Mouse (Mus musculus) kidney, embryonic 16.5 days (tissue): ENCODE data around the gene Syt6. TPM values are rescaled to one million over a fixed set of nuclear protein-coding genes. Genes with fewer than 3 reads are reported as not detected.

ENCODE experiments used
- ATAC-seq: fragments of 200-750 bp; cut with Nextera tagmentation; 2 replicates; pipeline ENCODE4 v1.8.0; 2017; ENCODE audit warnings: moderate TSS enrichment; ENCODE audit not compliant: low FRiP score, low TSS enrichment
- H3K27ac ChIP-seq: fragments of 300-500 bp; sonication (generic); 2 replicates; pipeline ENCODE4 v1.5.1; 2014; ENCODE audit warnings: low read length
- H3K27me3 ChIP-seq: fragments of 300-500 bp; sonication (generic); 2 replicates; pipeline ENCODE4 v1.6.1; 2014; ENCODE audit warnings: low read length, control low read depth, mixed read lengths; ENCODE audit not compliant: insufficient read depth
- H3K36me3 ChIP-seq: fragments of 300-500 bp; sonication (generic); 2 replicates; pipeline ENCODE4 v1.6.1; 2014; ENCODE audit warnings: low read length, control low read depth, mixed read lengths; ENCODE audit not compliant: insufficient read depth
- H3K4me1 ChIP-seq: fragments of 300-500 bp; sonication (generic); 2 replicates; pipeline ENCODE4 v1.6.1; 2014; ENCODE audit warnings: low read length, control low read depth, mixed read lengths; ENCODE audit not compliant: insufficient read depth
- H3K4me2 ChIP-seq: fragments of 300-500 bp; sonication (generic); replicated peaks from 2 replicates; pipeline ENCODE4 v1.6.1; 2014; ENCODE audit warnings: low read depth, low read length
- H3K4me3 ChIP-seq: fragments of 300-500 bp; sonication (generic); 2 replicates; pipeline ENCODE4 v1.5.1; 2014; ENCODE audit warnings: mild to moderate bottlenecking, low read length
- H3K9ac ChIP-seq: fragments of 300-500 bp; sonication (generic); replicated peaks from 2 replicates; pipeline ENCODE4 v1.6.1; 2014; ENCODE audit warnings: low read length
- H3K9me3 ChIP-seq: fragments of 300-500 bp; sonication (generic); 2 replicates; pipeline ENCODE4 v1.6.1; 2016; ENCODE audit warnings: low read length, control low read depth
- WGBS: fragments of 180-500 bp; shearing (Covaris S2); extraction: QIAGEN DNeasy Blood & Tissue Kit; methylation state at CpG from one replicate; pipeline ENCODE4 v1.1.7; 2014; 5-methylcytosine and 5-hydroxymethylcytosine counted together
- polyA plus RNA-seq: library from polyadenylated mRNA; unstranded; fragments of >200 nt; fragmentation: Nextera tagmentation; extraction: Ambion mirVana; gene quantifications from 2 replicates; pipeline ENCODE4 v1.2.1, GENCODE M21; 2015

Syt6 gene
- polyA plus RNA-seq = 0.10 and 0.17 TPM in 2 replicates

GRCm38 (mm10) chr3:103575156-103575892, at the start of gene Syt6:
Gene Syt6 (plus strand): TSS chr3:103575231.
- Histone ChIP-seq H3K27ac (no peak within 1 kb of the TSS), H3K4me1 (peaks cover 16% of the 10 kb centered on the region), H3K9me3 (no peaks in the 10 kb centered on the region), H3K9ac (peak within 1 kb of the TSS; percentile 42), H3K27me3 (peaks cover 68% of the 10 kb centered on the region), H3K36me3 (no peaks in the 10 kb centered on the region), H3K4me2 (peak within 1 kb of the TSS; percentile 85), H3K4me3 (peak within 1 kb of the TSS; percentile 53)
- WGBS = under 1% methylated on average over 40 of the region's 44 CpGs
- no peak; the same call in 1 of the 2 replicates for ATAC-seq

- 77% methylated on average over 4 of the region's 4 CpGs for WGBS
- H3K36me3 ChIP-seq = no peaks in the 10 kb centered on the region
- H3K4me2 ChIP-seq = no peak overlapping the region
- H3K27me3 ChIP-seq = no peaks in the 10 kb centered on the region
- H3K4me3 ChIP-seq = no peak overlapping the region
- H3K27ac ChIP-seq = no peak overlapping the region
- no peak for ATAC-seq
- H3K4me1 ChIP-seq = no peaks in the 10 kb centered on the region
- no peak overlapping the region for H3K9ac ChIP-seq
- H3K9me3 ChIP-seq = no peaks in the 10 kb centered on the region
Observed at GRCm38 (mm10) chr3:103526201-103526704, 48.8 kb upstream of the Syt6 start.

GRCm38 (mm10) chr3:103526864-103527263, 48.2 kb upstream of the Syt6 start:
- H3K36me3 ChIP-seq = no peaks in the 10 kb centered on the region
- H3K4me1 ChIP-seq = no peaks in the 10 kb centered on the region
- H3K9ac ChIP-seq = no peak overlapping the region
- no peak overlapping the region for H3K4me2 ChIP-seq
- 24% methylated on average over 2 of the region's 2 CpGs for WGBS
- no peak overlapping the region for H3K27ac ChIP-seq
- H3K27me3 ChIP-seq = no peaks in the 10 kb centered on the region
- no peak for ATAC-seq
- no peak overlapping the region for H3K4me3 ChIP-seq
- no peaks in the 10 kb centered on the region for H3K9me3 ChIP-seq

- Histone ChIP-seq H3K4me2 (no peak overlapping the region), H3K4me3 (no peak overlapping the region)
- 89% methylated on average over 9 of the region's 9 CpGs for WGBS
Observed at GRCm38 (mm10) chr3:103534036-103534435, 41.0 kb upstream of the Syt6 start.

GRCm38 (mm10) chr3:103535207-103535606, 39.8 kb upstream of the Syt6 start:
- no peak overlapping the region for H3K27ac ChIP-seq
- no peaks in the 10 kb centered on the region for H3K27me3 ChIP-seq
- no peaks in the 10 kb centered on the region for H3K4me1 ChIP-seq
- H3K36me3 ChIP-seq = no peaks in the 10 kb centered on the region
- no peaks in the 10 kb centered on the region for H3K9me3 ChIP-seq
- no peak overlapping the region for H3K4me2 ChIP-seq
- WGBS = 56% methylated on average over 5 of the region's 5 CpGs
- no peak for ATAC-seq
- H3K9ac ChIP-seq = no peak overlapping the region
- no peak overlapping the region for H3K4me3 ChIP-seq

More at GRCm38 (mm10) chr3:103534036-103534435, 41.0 kb upstream of the Syt6 start:
- Histone ChIP-seq H3K36me3 (no peaks in the 10 kb centered on the region), H3K9ac (no peak overlapping the region), H3K4me1 (no peaks in the 10 kb centered on the region), H3K9me3 (no peaks in the 10 kb centered on the region), H3K27me3 (no peaks in the 10 kb centered on the region), H3K27ac (no peak overlapping the region)
- no peak for ATAC-seq

GRCm38 (mm10) chr3:103539148-103539547, 35.9 kb upstream of the Syt6 start:
- no peak overlapping the region for H3K4me2 ChIP-seq
- no peak overlapping the region for H3K27ac ChIP-seq
- no peaks in the 10 kb centered on the region for H3K4me1 ChIP-seq
- no peaks in the 10 kb centered on the region for H3K9me3 ChIP-seq
- no peaks in the 10 kb centered on the region for H3K27me3 ChIP-seq
- no peak overlapping the region for H3K9ac ChIP-seq
- 34% methylated on average over 7 of the region's 7 CpGs for WGBS
- no peaks in the 10 kb centered on the region for H3K36me3 ChIP-seq
- H3K4me3 ChIP-seq = no peak overlapping the region
- no peak for ATAC-seq

- Histone ChIP-seq H3K27ac (no peak overlapping the region), H3K4me1 (no peaks in the 10 kb centered on the region), H3K9ac (no peak overlapping the region), H3K36me3 (no peaks in the 10 kb centered on the region), H3K27me3 (no peaks in the 10 kb centered on the region), H3K4me2 (no peak overlapping the region), H3K4me3 (no peak overlapping the region), H3K9me3 (no peaks in the 10 kb centered on the region)
- WGBS = 57% methylated on average over 2 of the region's 2 CpGs
- no peak for ATAC-seq
Observed at GRCm38 (mm10) chr3:103546166-103546565, 28.9 kb upstream of the Syt6 start.

- Histone ChIP-seq H3K27ac (no peak overlapping the region), H3K36me3 (no peaks in the 10 kb centered on the region), H3K4me1 (no peaks in the 10 kb centered on the region), H3K9ac (no peak overlapping the region), H3K4me3 (no peak overlapping the region), H3K9me3 (no peaks in the 10 kb centered on the region), H3K4me2 (no peak overlapping the region), H3K27me3 (no peaks in the 10 kb centered on the region)
- ATAC-seq = no peak
- WGBS = 80% methylated on average over 3 of the region's 3 CpGs
Observed at GRCm38 (mm10) chr3:103546626-103547025, 28.4 kb upstream of the Syt6 start.

- WGBS = 53% methylated on average over 5 of the region's 5 CpGs
- H3K27ac ChIP-seq = no peak overlapping the region
- H3K27me3 ChIP-seq = no peaks in the 10 kb centered on the region
- H3K4me3 ChIP-seq = no peak overlapping the region
- no peaks in the 10 kb centered on the region for H3K9me3 ChIP-seq
- no peak overlapping the region for H3K9ac ChIP-seq
- H3K4me1 ChIP-seq = no peaks in the 10 kb centered on the region
- no peaks in the 10 kb centered on the region for H3K36me3 ChIP-seq
- no peak for ATAC-seq
- H3K4me2 ChIP-seq = no peak overlapping the region
Observed at GRCm38 (mm10) chr3:103550236-103550635, 24.8 kb upstream of the Syt6 start.

GRCm38 (mm10) chr3:103567226-103567625, 7.8 kb upstream of the Syt6 start:
- 74% methylated on average over 3 of the region's 3 CpGs for WGBS
- Histone ChIP-seq H3K9me3 (no peaks in the 10 kb centered on the region), H3K4me1 (no peaks in the 10 kb centered on the region), H3K27me3 (peaks cover 11% of the 10 kb centered on the region), H3K27ac (no peak overlapping the region), H3K4me3 (no peak overlapping the region), H3K9ac (no peak overlapping the region), H3K36me3 (no peaks in the 10 kb centered on the region), H3K4me2 (no peak overlapping the region)
- ATAC-seq = no peak
